Mouse (Mus musculus) MEL (cell line): Measurements from ENCODE around the gene Chd3. TPM values are rescaled to one million over a fixed set of nuclear protein-coding genes. Genes with fewer than 3 reads are reported as not detected.
A peak's percentile ranks its signal among the peaks of the same experiment; 100 is the strongest.

ENCODE experiments used
- DNase-seq: peaks from one replicate; pipeline ENCODE4 v3.0.0; 2011; ENCODE audit warnings: low read depth, low spot score
- H3K27ac ChIP-seq: 2 replicates; pipeline ENCODE4 v1.5.1; 2012; ENCODE audit warnings: low read depth, mild to moderate bottlenecking, control low read depth, low read length, moderate library complexity; ENCODE audit not compliant: control insufficient read depth
- H3K27me3 ChIP-seq, 2 experiments: fragments of 150-350 bp in 1 of 2; sonication (generic) in 1 of 2; 2 replicates each; pipeline ENCODE4 v1.6.1; 2012; ENCODE audit warnings: low read length in 2 of 2, mild to moderate bottlenecking in 2 of 2, improper control_type of control experiment in 1 of 2, moderate library complexity in 1 of 2; ENCODE audit not compliant: insufficient read depth in 2 of 2, control insufficient read depth in 1 of 2
- H3K36me3 ChIP-seq, 2 experiments: 2 replicates each; pipeline ENCODE4 v1.6.1; 2012 to 2014; ENCODE audit warnings: low read length in 2 of 2, improper control_type of control experiment in 1 of 2, inconsistent platforms in 1 of 2, mild to moderate bottlenecking in 1 of 2; ENCODE audit not compliant: insufficient read depth in 2 of 2, control insufficient read depth in 1 of 2
- H3K4me1 ChIP-seq, 2 experiments: fragments of 150-350 bp in 1 of 2; sonication (generic) in 1 of 2; 2 replicates each; pipeline ENCODE4 v1.6.1; 2012; ENCODE audit warnings: low read length in 2 of 2, improper control_type of control experiment in 1 of 2, mild to moderate bottlenecking in 1 of 2; ENCODE audit not compliant: insufficient read depth in 2 of 2, control insufficient read depth in 1 of 2
- H3K4me3 ChIP-seq, 2 experiments: fragments of 150-350 bp in 1 of 2; sonication (generic) in 1 of 2; 2 replicates each; pipeline ENCODE4 v1.5.1; 2012; ENCODE audit warnings: low read depth in 2 of 2, low read length in 2 of 2, mild to moderate bottlenecking in 2 of 2, moderate library complexity in 2 of 2, control low read depth in 1 of 2, improper control_type of control experiment in 1 of 2; ENCODE audit not compliant: control insufficient read depth in 1 of 2, insufficient read depth in 1 of 2
- H3K79me2 ChIP-seq: 2 replicates; pipeline ENCODE4 v1.6.1; 2012; ENCODE audit warnings: mild to moderate bottlenecking, low read length, moderate library complexity; ENCODE audit not compliant: control insufficient read depth, poor library complexity, insufficient read depth
- H3K9ac ChIP-seq: 2 replicates; pipeline ENCODE4 v1.6.1; 2012; ENCODE audit warnings: low read depth, mild to moderate bottlenecking, control low read depth, low read length, moderate library complexity; ENCODE audit not compliant: control insufficient read depth, poor library complexity, severe bottlenecking
- H3K9me3 ChIP-seq: fragments of 150-350 bp; sonication (generic); replicated peaks from 2 replicates; pipeline ENCODE4 v1.6.1; 2012; ENCODE audit warnings: mild to moderate bottlenecking, low read length, improper control_type of control experiment, moderate library complexity; ENCODE audit not compliant: insufficient read depth
- BHLHE40 ChIP-seq: IDR thresholded peaks from 2 replicates; pipeline ENCODE4 v1.6.1; 2012; ENCODE audit warnings: low read depth, mild to moderate bottlenecking, inconsistent platforms, low read length, improper control_type of control experiment, borderline replicate concordance
- CHD1 ChIP-seq: IDR thresholded peaks from 2 replicates; pipeline ENCODE4 v1.6.1; 2012; ENCODE audit warnings: low read depth, mild to moderate bottlenecking, inconsistent platforms, low read length, improper control_type of control experiment
- CHD2 ChIP-seq: IDR thresholded peaks from 2 replicates; pipeline ENCODE4 v1.6.1; 2011; ENCODE audit warnings: low read length, improper control_type of control experiment
- CTCF ChIP-seq, 3 experiments: IDR thresholded peaks in 2 of 3; conservative IDR thresholded peaks in 1 of 3; 2 replicates each; pipeline ENCODE4 v1.5.1; 2011 to 2012; ENCODE audit warnings: low read length in 3 of 3, low read depth in 2 of 3, mild to moderate bottlenecking in 2 of 3, improper control_type of control experiment in 1 of 3, inconsistent platforms in 1 of 3, mixed read lengths in 1 of 3, moderate library complexity in 1 of 3; ENCODE audit not compliant: control insufficient read depth in 1 of 3, insufficient read depth in 1 of 3, poor library complexity in 1 of 3, severe bottlenecking in 1 of 3
- EP300 ChIP-seq, 2 experiments: IDR thresholded peaks; 2 replicates each; pipeline ENCODE4 v1.6.1; 2011; ENCODE audit warnings: improper control_type of control experiment in 2 of 2, low read length in 2 of 2, low read depth in 1 of 2, mild to moderate bottlenecking in 1 of 2
- ETS1 ChIP-seq: IDR thresholded peaks from 2 replicates; pipeline ENCODE4 v1.6.1; 2012; ENCODE audit warnings: low read depth, mild to moderate bottlenecking, inconsistent platforms, low read length, improper control_type of control experiment, moderate library complexity
- GATA1 ChIP-seq: IDR thresholded peaks from 2 replicates; pipeline ENCODE4 v1.6.1; 2011; ENCODE audit warnings: low read depth, low read length, improper control_type of control experiment
- HCFC1 ChIP-seq: IDR thresholded peaks from 2 replicates; pipeline ENCODE4 v1.6.1; 2012; ENCODE audit warnings: low read depth, mild to moderate bottlenecking, inconsistent platforms, low read length, improper control_type of control experiment, moderate library complexity
- JUND ChIP-seq: IDR thresholded peaks from 2 replicates; pipeline ENCODE4 v1.6.1; 2011; ENCODE audit warnings: low read depth, mild to moderate bottlenecking, improper control_type of control experiment, low read length
- KAT2A ChIP-seq: conservative IDR thresholded peaks from 2 replicates; pipeline ENCODE4 v1.6.1; 2012; ENCODE audit warnings: low read depth, low read length, improper control_type of control experiment, inconsistent platforms
- MAX ChIP-seq: IDR thresholded peaks from 2 replicates; pipeline ENCODE4 v1.6.1; 2011; ENCODE audit warnings: low read length, improper control_type of control experiment
- MAZ ChIP-seq: IDR thresholded peaks from 2 replicates; pipeline ENCODE4 v1.6.1; 2012; ENCODE audit warnings: low read depth, mild to moderate bottlenecking, inconsistent platforms, low read length, improper control_type of control experiment
- MXI1 ChIP-seq: IDR thresholded peaks from 2 replicates; pipeline ENCODE4 v1.6.1; 2011; ENCODE audit warnings: mild to moderate bottlenecking, low read depth, low read length, improper control_type of control experiment
- MYC ChIP-seq: IDR thresholded peaks from 2 replicates; pipeline ENCODE4 v1.6.1; 2011; ENCODE audit warnings: low read depth, mild to moderate bottlenecking, low read length, improper control_type of control experiment, moderate library complexity
- NRF1 ChIP-seq: IDR thresholded peaks from 2 replicates; pipeline ENCODE4 v1.6.1; 2014; ENCODE audit warnings: low read depth, mild to moderate bottlenecking, inconsistent platforms, low read length, improper control_type of control experiment, moderate library complexity; ENCODE audit not compliant: poor library complexity, insufficient read depth, severe bottlenecking
- POLR2AphosphoS5 ChIP-seq: IDR thresholded peaks from 2 replicates; pipeline ENCODE4 v1.6.1; 2012; ENCODE audit warnings: low read depth, borderline replicate concordance, mild to moderate bottlenecking, inconsistent platforms, low read length, moderate library complexity, mixed read lengths
- RCOR1 ChIP-seq: IDR thresholded peaks from 2 replicates; pipeline ENCODE4 v1.6.1; 2012; ENCODE audit warnings: low read depth, mild to moderate bottlenecking, inconsistent platforms, low read length, improper control_type of control experiment
- SIN3A ChIP-seq: IDR thresholded peaks from 2 replicates; pipeline ENCODE4 v1.6.1; 2012; ENCODE audit warnings: low read length, improper control_type of control experiment, inconsistent platforms
- SMC3 ChIP-seq: IDR thresholded peaks from 2 replicates; pipeline ENCODE4 v1.6.1; 2011; ENCODE audit warnings: low read depth, low read length, improper control_type of control experiment
- TAL1 ChIP-seq: IDR thresholded peaks from 2 replicates; pipeline ENCODE4 v1.6.1; 2012; ENCODE audit warnings: mild to moderate bottlenecking, inconsistent platforms, low read length, moderate library complexity, mixed read lengths
- TBP ChIP-seq: IDR thresholded peaks from 2 replicates; pipeline ENCODE4 v1.8.0; 2011; ENCODE audit warnings: low read depth, low read length, improper control_type of control experiment
- TCF12 ChIP-seq: IDR thresholded peaks from 2 replicates; pipeline ENCODE4 v1.6.1; 2014; ENCODE audit warnings: low read depth, mild to moderate bottlenecking, inconsistent platforms, low read length, improper control_type of control experiment, moderate library complexity
- UBTF ChIP-seq: IDR thresholded peaks from 2 replicates; pipeline ENCODE4 v1.6.1; 2012; ENCODE audit warnings: low read depth, mild to moderate bottlenecking, inconsistent platforms, low read length, improper control_type of control experiment, moderate library complexity, borderline replicate concordance; ENCODE audit not compliant: insufficient read depth
- USF1 ChIP-seq: IDR thresholded peaks from 2 replicates; pipeline ENCODE4 v1.6.1; 2014; ENCODE audit warnings: low read depth, mild to moderate bottlenecking, inconsistent platforms, low read length, improper control_type of control experiment, moderate library complexity
- ZNF384 ChIP-seq: IDR thresholded peaks from 2 replicates; pipeline ENCODE4 v1.6.1; 2012; ENCODE audit warnings: low read depth, mild to moderate bottlenecking, inconsistent platforms, low read length, improper control_type of control experiment
- polyA plus RNA-seq, 2 experiments: library from polyadenylated mRNA; stranded (reverse) in 1 of 2; unstranded in 1 of 2; fragments of >175 nt in 1 of 2; fragments of >200 nt in 1 of 2; gene quantifications; 2 replicates each; pipeline versions ENCODE4 v1.2.1 to v1.2.4; 2012; ENCODE audit warnings: low replicate concordance in 2 of 2, low read depth in 1 of 2; ENCODE audit not compliant: insufficient read length in 2 of 2, insufficient read depth in 1 of 2, missing spikeins in 1 of 2
- total RNA-seq: library from RNA; depleted of rRNA; stranded (reverse); fragments of 300-350 nt; gene quantifications from 2 replicates; pipeline ENCODE4 v1.2.3, GENCODE M21; 2012

Chd3 gene
- total and polyA plus RNA-seq, 3 experiments = 37.3 to 84.9 TPM; not detected in 1

DNA sequence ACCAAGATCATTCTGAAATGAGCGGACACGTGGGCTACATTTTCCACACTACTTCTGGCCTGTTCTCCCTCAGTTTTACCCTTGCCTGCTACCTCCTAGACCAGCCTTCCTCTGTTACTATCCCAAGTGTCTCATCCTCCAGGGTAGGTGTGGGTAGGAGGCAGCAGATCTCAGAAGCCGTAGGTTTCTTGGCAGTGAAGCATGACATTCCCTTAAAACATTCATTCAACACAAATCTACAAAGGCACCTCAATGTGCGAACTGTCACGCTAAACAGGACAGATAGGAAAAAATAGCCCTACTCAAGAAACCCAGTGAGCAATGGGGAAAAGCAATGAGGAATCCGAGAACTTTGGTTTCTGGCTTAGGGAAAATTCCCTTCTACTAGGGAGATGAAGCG, 43.3 kb upstream of the Chd3 start:
- H3K4me3 ChIP-seq = peak overlapping the region in 1 of 2 experiments; percentile 79; a peak in 3 of 4 replicates
- no peak for DNase-seq
- H3K36me3 ChIP-seq = peaks cover 0 to 29% of the 10 kb centered on the region in 2 experiments; a peak in 3 of 4 replicates
- peak overlapping the region; percentile 87 for H3K9ac ChIP-seq
- no peaks in the 10 kb centered on the region for H3K27me3 ChIP-seq
- no peaks in the 10 kb centered on the region for H3K9me3 ChIP-seq
- H3K27ac ChIP-seq = peak overlapping the region; percentile 91
- no peak for TF ChIP-seq TAL1
- TF ChIP-seq ZNF384 = no peak
- no peak for TF ChIP-seq MXI1
- TF ChIP-seq NRF1 = no peak
- no peak for TF ChIP-seq MYC
- no peak for TF ChIP-seq TCF12
- peaks cover 63% of the 10 kb centered on the region for H3K79me2 ChIP-seq
- peaks cover 17 to 45% of the 10 kb centered on the region in 2 experiments for H3K4me1 ChIP-seq

DNA sequence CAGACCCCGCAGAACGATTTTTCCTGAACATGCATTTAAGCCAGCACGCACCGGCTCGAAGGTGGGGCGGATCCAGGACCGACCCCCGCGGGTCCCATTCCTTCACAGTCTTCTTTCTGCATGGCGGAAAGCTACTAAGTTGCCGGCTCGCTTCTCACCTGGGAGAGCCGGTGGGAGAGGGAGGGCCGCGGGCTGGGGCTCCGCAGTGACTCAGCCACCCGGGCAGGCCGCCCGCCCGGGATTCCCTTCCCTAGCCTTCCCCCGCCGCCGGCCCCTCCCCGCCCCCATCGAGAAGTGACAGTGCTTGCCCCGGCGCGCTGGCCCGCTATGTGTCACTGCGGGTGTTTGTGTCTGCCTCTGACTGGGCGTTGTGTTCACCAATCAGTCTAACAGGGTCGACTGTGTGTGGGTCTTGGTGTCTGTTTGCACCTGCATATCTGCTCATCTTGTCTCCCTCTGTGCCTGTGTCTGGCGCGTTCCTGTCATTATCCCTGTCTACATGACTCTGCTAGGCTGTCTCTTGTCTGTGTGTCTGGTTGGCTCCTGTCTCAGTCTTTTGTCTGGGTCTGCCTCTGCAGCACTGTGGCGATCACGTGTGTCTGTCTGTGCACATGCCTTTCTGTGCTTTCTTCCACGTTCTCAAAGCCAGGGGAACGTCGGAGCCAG, 42.5 kb upstream of the Chd3 start:
- Histone ChIP-seq H3K36me3 (peaks cover 0 to 29% of the 10 kb centered on the region in 2 experiments; a peak in 3 of 4 replicates), H3K27me3 (no peaks in the 10 kb centered on the region), H3K9ac (peak overlapping the region; percentile 87), H3K9me3 (no peaks in the 10 kb centered on the region), H3K27ac (peak overlapping the region; percentile 91), H3K4me1 (peaks cover 17 to 38% of the 10 kb centered on the region in 2 experiments), H3K4me3 (peak overlapping the region; percentile 62 to 79), H3K79me2 (peaks cover 68% of the 10 kb centered on the region)
- TF ChIP-seq SMC3 (0 out of 2 replicates have a peak, but pooled peaks have one; percentile 3), EP300 (IDR thresholded peaks at IDR 0.05; ENCODE audit: low read depth in 1 of 2, low read length in 2 of 2) (peak in 1 of 2 experiments; percentile 44; a peak in 3 of 4 replicates), UBTF (peak; percentile 74; the same call in 1 of the 2 replicates), SIN3A (peak; percentile 89), BHLHE40 (peak; percentile 33; the same call in 1 of the 2 replicates), KAT2A (no peak; the same call in 1 of the 2 replicates), TBP (peak; percentile 83), CHD1 (0 out of 2 replicates have a peak, but pooled peaks have one; percentile 65), JUND (no peak), NRF1 (0 out of 2 replicates have a peak, but pooled peaks have one; percentile 16), MAZ (no peak), GATA1 (peak; percentile 53), CHD2 (peak; percentile 26; the same call in 1 of the 2 replicates), MAX (peak; percentile 87), ETS1 (peak; percentile 59), RCOR1 (0 out of 2 replicates have a peak, but pooled peaks have one; percentile 38), HCFC1 (no peak; the same call in 1 of the 2 replicates), TAL1 (peak; percentile 26; the same call in 1 of the 2 replicates), POLR2AphosphoS5 (no peak), CTCF (IDR thresholded peaks at IDR 0.05 in 2 of 3, conservative IDR thresholded peaks at IDR 0.05 in 1 of 3; ENCODE audit: control insufficient read depth in 1 of 3, insufficient read depth in 1 of 3, low read depth in 2 of 3, low read length in 3 of 3, poor library complexity in 1 of 3, severe bottlenecking in 1 of 3) (no peak), USF1 (peak; percentile 84), MYC (peak; percentile 69; the same call in 1 of the 2 replicates), MXI1 (peak; percentile 93)
- DNase-seq = peak; percentile 91
